Mouse (Mus musculus): Measurements from ENCODE around the gene Icmt.

GRCm38 (mm10) chr4:152344651-152345050, 47.6 kb downstream of the Icmt start:
- TF ChIP-seq CTCF (IDR thresholded peaks at IDR 0.05) = no peak
- no peak for TF ChIP-seq EP300 (IDR thresholded peaks at IDR 0.05)
